Mouse (Mus musculus) T-cell, adult 66 days (primary cell): ENCODE data around the gene Hist1h2ah. TPM values are rescaled to one million over a fixed set of nuclear protein-coding genes. Genes with fewer than 3 reads are reported as not detected.

ENCODE experiments used
- total RNA-seq, 2 experiments: library from RNA; stranded (reverse); gene quantifications; 3 replicates in 1 of 2; 4 replicates in 1 of 2; pipeline ENCODE4 v1.2.4; 2023

The Hist1h2ah gene
- 10 to 100 TPM in 1 of 2 experiments, 1 to 10 TPM in 1; 9.5 to 83.4 TPM for total RNA-seq

DNA sequence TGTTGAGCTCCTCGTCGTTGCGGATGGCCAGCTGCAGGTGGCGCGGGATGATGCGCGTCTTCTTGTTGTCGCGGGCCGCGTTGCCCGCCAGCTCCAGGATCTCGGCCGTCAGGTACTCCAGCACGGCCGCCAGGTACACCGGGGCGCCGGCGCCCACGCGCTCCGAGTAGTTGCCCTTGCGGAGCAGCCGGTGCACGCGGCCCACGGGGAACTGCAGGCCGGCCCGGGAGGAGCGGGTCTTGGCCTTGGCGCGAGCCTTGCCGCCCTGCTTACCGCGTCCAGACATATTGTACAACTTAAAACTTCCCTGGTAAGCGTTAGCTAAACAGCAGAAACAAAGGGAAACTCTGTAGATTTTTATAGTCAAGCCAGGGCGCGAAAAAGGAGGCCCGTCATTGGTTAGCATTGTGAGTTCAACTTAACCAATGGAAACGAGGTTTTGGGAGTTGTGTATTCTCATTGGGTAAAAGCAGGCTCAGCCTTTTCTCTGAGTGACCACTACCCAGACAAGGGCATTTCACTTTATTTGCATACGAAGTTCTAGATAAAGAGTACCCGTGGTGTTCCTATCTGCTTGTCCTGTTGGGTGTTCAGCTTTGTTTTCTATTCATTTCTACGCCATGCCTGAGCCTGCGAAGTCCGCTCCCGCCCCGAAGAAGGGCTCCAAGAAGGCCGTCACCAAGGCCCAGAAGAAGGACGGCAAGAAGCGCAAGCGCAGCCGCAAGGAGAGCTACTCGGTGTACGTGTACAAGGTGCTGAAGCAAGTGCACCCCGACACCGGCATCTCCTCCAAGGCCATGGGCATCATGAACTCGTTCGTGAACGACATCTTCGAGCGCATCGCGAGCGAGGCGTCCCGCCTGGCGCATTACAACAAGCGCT, at the start of gene Hist1h2ah, which contains the start of gene Hist1h2bk:
Gene Hist1h2ah (minus strand): TSS at position 302 of the 882 bp plus-strand sequence.
Gene Hist1h2bk (plus strand): TSS at position 604 of the 882 bp plus-strand sequence.

DNA sequence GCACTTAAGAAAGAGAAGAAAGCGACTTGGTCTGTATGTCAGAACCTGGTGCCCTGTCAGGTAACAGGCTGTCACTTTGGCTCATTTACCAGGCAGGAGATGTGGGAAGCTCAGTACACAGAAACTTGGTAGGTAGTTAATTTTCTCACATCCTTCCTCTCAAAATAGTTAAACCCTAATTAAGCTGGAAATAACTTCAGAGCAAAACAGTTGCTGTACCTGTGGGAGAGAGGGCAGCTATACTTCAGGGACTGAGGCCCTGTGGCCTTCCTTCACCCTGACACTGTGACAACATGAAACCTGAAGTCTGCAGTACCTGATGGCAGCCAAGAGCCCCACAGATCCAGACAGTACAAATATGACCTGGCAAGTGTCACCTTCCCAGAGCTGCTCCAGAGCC, 48.8 kb upstream of the Hist1h2ah start, which contains the start of gene Vmn1r188:
Gene Vmn1r188 (plus strand): TSS at position 301 of the 400 bp plus-strand sequence.

DNA sequence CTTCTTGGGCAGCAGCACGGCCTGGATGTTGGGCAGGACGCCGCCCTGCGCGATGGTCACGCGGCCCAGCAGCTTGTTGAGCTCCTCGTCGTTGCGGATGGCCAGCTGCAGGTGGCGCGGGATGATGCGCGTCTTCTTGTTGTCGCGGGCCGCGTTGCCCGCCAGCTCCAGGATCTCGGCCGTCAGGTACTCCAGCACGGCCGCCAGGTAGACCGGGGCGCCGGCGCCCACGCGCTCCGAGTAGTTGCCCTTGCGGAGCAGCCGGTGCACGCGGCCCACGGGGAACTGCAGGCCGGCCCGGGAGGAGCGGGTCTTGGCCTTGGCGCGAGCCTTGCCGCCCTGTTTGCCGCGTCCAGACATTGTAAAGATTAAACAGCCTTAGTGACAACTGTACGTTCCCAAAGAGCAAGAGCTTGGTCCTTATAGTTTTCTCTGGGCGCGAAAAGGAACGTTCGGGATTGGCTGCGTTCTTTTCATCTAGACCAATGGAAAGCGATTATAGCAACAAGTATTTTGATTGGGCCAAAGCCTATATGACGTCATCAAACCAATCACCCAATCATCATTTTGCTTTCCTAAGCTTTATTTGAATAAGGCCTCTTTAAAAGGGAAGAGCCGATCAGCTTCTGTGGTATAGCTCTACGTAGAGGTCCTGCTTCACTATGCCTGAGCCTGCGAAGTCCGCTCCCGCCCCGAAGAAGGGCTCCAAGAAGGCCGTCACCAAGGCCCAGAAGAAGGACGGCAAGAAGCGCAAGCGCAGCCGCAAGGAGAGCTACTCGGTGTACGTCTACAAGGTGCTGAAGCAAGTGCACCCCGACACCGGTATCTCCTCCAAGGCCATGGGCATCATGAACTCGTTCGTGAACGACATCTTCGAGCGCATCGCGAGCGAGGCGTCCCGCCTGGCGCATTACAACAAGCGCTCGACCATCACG, 7.5 kb upstream of the Hist1h2ah start, which contains the start of the genes Hist1h2ag and Hist1h2bj:
Gene Hist1h2ag (minus strand): TSS at position 377 of the 935 bp plus-strand sequence.
Gene Hist1h2bj (plus strand): TSS at position 647 of the 935 bp plus-strand sequence.

DNA sequence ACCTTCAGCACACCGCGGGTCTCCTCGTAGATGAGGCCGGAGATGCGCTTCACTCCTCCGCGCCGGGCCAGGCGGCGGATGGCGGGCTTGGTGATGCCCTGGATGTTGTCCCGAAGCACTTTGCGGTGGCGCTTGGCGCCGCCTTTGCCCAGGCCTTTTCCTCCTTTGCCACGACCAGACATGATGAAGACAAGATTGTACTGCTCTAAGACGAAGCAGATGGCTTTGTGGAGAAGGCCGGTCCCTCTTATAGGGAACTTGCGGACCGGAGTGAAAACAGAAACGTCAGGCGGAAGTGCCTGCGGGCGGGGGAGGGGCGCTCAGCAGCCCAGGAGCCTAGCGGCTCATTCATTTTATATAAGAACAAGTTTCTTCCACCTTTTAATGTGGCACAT, 5.8 kb upstream of the Hist1h2ah start, which contains the start of gene Hist1h4i:
Gene Hist1h4i (minus strand): TSS at position 221 of the 395 bp plus-strand sequence.

DNA sequence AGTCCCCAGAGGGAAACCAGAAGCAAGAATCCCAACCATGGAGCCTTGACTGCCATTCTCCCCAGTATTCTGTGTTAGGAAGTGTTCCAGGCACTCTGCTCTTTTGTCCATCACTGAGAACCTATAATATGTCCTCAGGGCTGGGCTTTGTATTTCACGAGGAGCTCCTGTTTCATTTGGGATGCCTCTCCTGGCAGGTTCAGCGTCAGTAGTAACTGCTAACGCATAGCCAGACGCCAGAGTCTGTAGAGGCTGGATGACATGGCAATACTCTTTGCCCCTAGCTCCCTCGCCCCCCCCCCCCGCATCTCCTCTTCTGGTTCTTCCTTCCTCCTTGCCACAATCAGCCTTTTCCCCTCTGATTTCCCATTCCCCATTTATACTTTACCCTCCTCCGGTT, 25.7 kb downstream of the Hist1h2ah start, which contains the start of gene Prss16:
Gene Prss16 (minus strand): TSS at position 101 of the 400 bp plus-strand sequence.

Other genes starting within 250 kb of the Hist1h2ah start
- 10 to 100 TPM in 1 of 2 experiments, 1 to 10 TPM in 1; 8.2 to 18.6 TPM for gene Hist1h2an, start 248.3 kb downstream of the Hist1h2ah start, total RNA-seq
- gene Hist1h2bp, start 248.1 kb downstream of the Hist1h2ah start, total RNA-seq = 10 to 100 TPM; 22.1 to 55.1 TPM
- 100 to 1,000 TPM in 1 of 2 experiments, 10 to 100 TPM in 1; 85.1 to 138 TPM for gene Hist1h2bq, start 225.4 kb downstream of the Hist1h2ah start, total RNA-seq
- 100 to 1,000 TPM; 104 to 232 TPM for gene Hist1h2ao, start 225.1 kb downstream of the Hist1h2ah start, total RNA-seq
- 100 to 1,000 TPM; 266 to 341 TPM for gene Hist1h4m, start 223.8 kb downstream of the Hist1h2ah start, total RNA-seq
- gene Hist1h4n, start 203.4 kb downstream of the Hist1h2ah start, total RNA-seq = 100 to 1,000 TPM in 1 of 2 experiments, 10 to 100 TPM in 1; 17.4 to 191 TPM
- 10 to 100 TPM; 52.5 to 94.4 TPM for gene Hist1h2ap, start 202.1 kb downstream of the Hist1h2ah start, total RNA-seq
- gene Hist1h2br, start 201.8 kb downstream of the Hist1h2ah start, total RNA-seq = 100 to 1,000 TPM in 1 of 2 experiments, 10 to 100 TPM in 1; 85.9 to 136 TPM
- gene Zfp184, start 90.5 kb downstream of the Hist1h2ah start, total RNA-seq = under 1 TPM; 0.36 to 0.67 TPM
- gene Pom121l2, start 54.4 kb downstream of the Hist1h2ah start, total RNA-seq = not detected
- under 1 TPM in 1 of 2 experiments, not detected in 1; 0.93 TPM for gene Prss16, start 25.8 kb downstream of the Hist1h2ah start, total RNA-seq
- gene Hist1h2bk, start 302 bp upstream of the Hist1h2ah start, total RNA-seq = 100 to 1,000 TPM in 1 of 2 experiments, 10 to 100 TPM in 1; 47.4 to 137 TPM
- 100 to 1,000 TPM in 1 of 2 experiments, 10 to 100 TPM in 1; 55.8 to 104 TPM for gene Hist1h4i, start 5.8 kb upstream of the Hist1h2ah start, total RNA-seq
- gene Hist1h2ag, start 7.4 kb upstream of the Hist1h2ah start, total RNA-seq = 100 to 1,000 TPM in 1 of 2 experiments, 10 to 100 TPM in 1; 44.9 to 107 TPM
- gene Hist1h2bj, start 7.6 kb upstream of the Hist1h2ah start, total RNA-seq = 10 to 100 TPM; 39.1 to 88.2 TPM
- gene Vmn1r188, start 48.9 kb upstream of the Hist1h2ah start, total RNA-seq = not detected
- gene Vmn1r189, start 70.3 kb upstream of the Hist1h2ah start, total RNA-seq = not detected
- not detected for gene Vmn1r191, start 148.4 kb upstream of the Hist1h2ah start, total RNA-seq
- not detected for gene Vmn1r192, start 155.6 kb upstream of the Hist1h2ah start, total RNA-seq
- gene Vmn1r193, start 187.6 kb upstream of the Hist1h2ah start, total RNA-seq = not detected
- not detected for gene Vmn1r194, start 208.6 kb upstream of the Hist1h2ah start, total RNA-seq
- not detected for gene Vmn1r195, start 235.0 kb upstream of the Hist1h2ah start, total RNA-seq